Mouse (Mus musculus) heart, embryonic 16.5 days (tissue): Measurements from ENCODE around the gene Kansl1. TPM values are rescaled to one million over a fixed set of nuclear protein-coding genes. Genes with fewer than 3 reads are reported as not detected.
A peak's percentile ranks its signal among the peaks of the same experiment; 100 is the strongest.

ENCODE experiments used
- ATAC-seq: fragments of 200-750 bp; cut with Nextera tagmentation; replicated peaks from 2 replicates; pipeline ENCODE4 v1.8.0; 2017; ENCODE audit warnings: moderate number of reproducible peaks; ENCODE audit not compliant: insufficient read depth, low FRiP score; ENCODE audit errors: extremely low read depth
- H3K27ac ChIP-seq: fragments of 300-500 bp; sonication (generic); 2 replicates; pipeline ENCODE4 v1.5.1; 2014; ENCODE audit warnings: mild to moderate bottlenecking, low read length, control low read depth, moderate library complexity
- H3K27me3 ChIP-seq: fragments of 300-500 bp; sonication (generic); 2 replicates; pipeline ENCODE4 v1.6.1; 2014; ENCODE audit warnings: low read length, mixed read lengths; ENCODE audit not compliant: control insufficient read depth, insufficient read depth
- H3K36me3 ChIP-seq: fragments of 300-500 bp; sonication (generic); 2 replicates; pipeline ENCODE4 v1.6.1; 2014; ENCODE audit not compliant: control insufficient read depth, insufficient read depth
- H3K4me1 ChIP-seq: fragments of 300-500 bp; sonication (generic); 2 replicates; pipeline ENCODE4 v1.6.1; 2014; ENCODE audit warnings: low read length, mixed read lengths; ENCODE audit not compliant: control insufficient read depth, insufficient read depth
- H3K4me2 ChIP-seq: fragments of 300-500 bp; sonication (generic); 2 replicates; pipeline ENCODE4 v1.6.1; 2014; ENCODE audit warnings: low read depth, mild to moderate bottlenecking, control low read depth, low read length
- H3K4me3 ChIP-seq: fragments of 300-500 bp; sonication (generic); 2 replicates; pipeline ENCODE4 v1.5.1; 2014; ENCODE audit warnings: mild to moderate bottlenecking, control low read depth, low read length
- H3K9ac ChIP-seq: fragments of 300-500 bp; sonication (generic); 2 replicates; pipeline ENCODE4 v1.6.1; 2014; ENCODE audit warnings: low read length, control low read depth
- H3K9me3 ChIP-seq: fragments of 300-500 bp; sonication (generic); replicated peaks from 2 replicates; pipeline ENCODE4 v1.6.1; 2016; ENCODE audit warnings: low read length; ENCODE audit not compliant: control insufficient read depth
- WGBS: fragments of 180-500 bp; shearing (Covaris S2); extraction: QIAGEN DNeasy Blood & Tissue Kit; methylation state at CpG from one replicate; pipeline ENCODE4 v1.1.7; 2014; 5-methylcytosine and 5-hydroxymethylcytosine counted together
- polyA plus RNA-seq: library from polyadenylated mRNA; unstranded; fragments of >200 nt; fragmentation: Nextera tagmentation; extraction: Ambion mirVana; gene quantifications from 2 replicates; pipeline ENCODE4 v1.2.1, GENCODE M21; 2015

Kansl1 gene
- polyA plus RNA-seq, 1 experiment from 2014 or later: 12.5 TPM

GRCm38 (mm10) chr11:104295656-104296055 is 173.0 kb downstream of the Kansl1 start:
- Histone ChIP-seq H3K9ac (no peak overlapping the region), H3K36me3 (no peaks in the 10 kb centered on the region), H3K27me3 (no peaks in the 10 kb centered on the region; the same call in 1 of the 2 replicates), H3K4me1 (0 out of 2 replicates have a peak, but pooled peaks cover 4% of the 10 kb centered on the region), H3K4me3 (no peak overlapping the region), H3K27ac (no peak overlapping the region), H3K9me3 (no peaks in the 10 kb centered on the region), H3K4me2 (no peak overlapping the region)
- 30% methylated on average over 6 of the region's 6 CpGs for WGBS
- ATAC-seq: no peak

GRCm38 (mm10) chr11:104295145-104295544 is 173.5 kb downstream of the Kansl1 start:
- no peak overlapping the region for H3K4me3 ChIP-seq
- H3K27me3 ChIP-seq: no peaks in the 10 kb centered on the region; the same call in 1 of the 2 replicates
- no peaks in the 10 kb centered on the region for H3K36me3 ChIP-seq
- H3K9ac ChIP-seq: no peak overlapping the region
- no peak overlapping the region for H3K4me2 ChIP-seq
- no peaks in the 10 kb centered on the region for H3K9me3 ChIP-seq
- WGBS: 58% methylated on average over 5 of the region's 5 CpGs
- H3K4me1 ChIP-seq: 0 out of 2 replicates have a peak, but pooled peaks cover 4% of the 10 kb centered on the region
- no peak for ATAC-seq
- H3K27ac ChIP-seq: no peak overlapping the region

GRCm38 (mm10) chr11:104293241-104293640 is 175.4 kb downstream of the Kansl1 start:
- 44% methylated on average over 9 of the region's 9 CpGs for WGBS
- no peak for ATAC-seq
- H3K36me3 ChIP-seq: no peaks in the 10 kb centered on the region
- H3K9ac ChIP-seq: no peak overlapping the region
- H3K4me1 ChIP-seq: 0 out of 2 replicates have a peak, but pooled peaks cover 4% of the 10 kb centered on the region
- no peak overlapping the region for H3K4me3 ChIP-seq
- no peak overlapping the region for H3K4me2 ChIP-seq
- no peak overlapping the region for H3K27ac ChIP-seq
- H3K27me3 ChIP-seq: no peaks in the 10 kb centered on the region
- H3K9me3 ChIP-seq: no peaks in the 10 kb centered on the region

- H3K9me3 ChIP-seq: no peaks in the 10 kb centered on the region
- H3K27me3 ChIP-seq: no peaks in the 10 kb centered on the region
- no peak for ATAC-seq
- H3K36me3 ChIP-seq: no peaks in the 10 kb centered on the region
- 84% methylated on average over 7 of the region's 7 CpGs for WGBS
- H3K4me2 ChIP-seq: no peak overlapping the region
- H3K4me3 ChIP-seq: no peak overlapping the region
- no peak overlapping the region for H3K27ac ChIP-seq
- 0 out of 2 replicates have a peak, but pooled peaks cover 4% of the 10 kb centered on the region for H3K4me1 ChIP-seq
- H3K9ac ChIP-seq: no peak overlapping the region
Observed at GRCm38 (mm10) chr11:104292443-104293220, 176.0 kb downstream of the Kansl1 start.

GRCm38 (mm10) chr11:104289199-104290031 is 179.2 kb downstream of the Kansl1 start:
- Histone ChIP-seq H3K4me1 (no peaks in the 10 kb centered on the region), H3K27ac (no peak overlapping the region), H3K9ac (no peak overlapping the region), H3K4me2 (no peak overlapping the region), H3K9me3 (no peaks in the 10 kb centered on the region), H3K36me3 (no peaks in the 10 kb centered on the region), H3K27me3 (no peaks in the 10 kb centered on the region), H3K4me3 (no peak overlapping the region)
- WGBS: 24% methylated on average over 13 of the region's 13 CpGs
- peak; percentile 45 for ATAC-seq

GRCm38 (mm10) chr11:104288835-104289198 is 179.8 kb downstream of the Kansl1 start:
- no peaks in the 10 kb centered on the region for H3K36me3 ChIP-seq
- no peaks in the 10 kb centered on the region for H3K27me3 ChIP-seq
- H3K9ac ChIP-seq: no peak overlapping the region
- no peaks in the 10 kb centered on the region for H3K4me1 ChIP-seq
- H3K4me2 ChIP-seq: no peak overlapping the region
- no peak overlapping the region for H3K4me3 ChIP-seq
- WGBS: 57% methylated on average over 6 of the region's 6 CpGs
- no peak overlapping the region for H3K27ac ChIP-seq
- ATAC-seq: no peak
- H3K9me3 ChIP-seq: no peaks in the 10 kb centered on the region

GRCm38 (mm10) chr11:104287113-104287512 is 181.5 kb downstream of the Kansl1 start:
- no peak overlapping the region for H3K9ac ChIP-seq
- H3K27ac ChIP-seq: no peak overlapping the region
- no peaks in the 10 kb centered on the region for H3K27me3 ChIP-seq
- H3K36me3 ChIP-seq: no peaks in the 10 kb centered on the region
- WGBS: 90% methylated on average over 18 of the region's 18 CpGs
- no peak overlapping the region for H3K4me2 ChIP-seq
- no peak overlapping the region for H3K4me3 ChIP-seq
- no peaks in the 10 kb centered on the region for H3K4me1 ChIP-seq
- ATAC-seq: no peak
- no peaks in the 10 kb centered on the region for H3K9me3 ChIP-seq
